Mouse (Mus musculus): ENCODE results near the gene Nt5c2. TPM values are rescaled to one million over a fixed set of nuclear protein-coding genes. Genes with fewer than 3 reads are reported as not detected.

Nt5c2 gene
- polyA plus RNA-seq, 1 experiment from 2014 or later, result 70.4 TPM

DNA sequence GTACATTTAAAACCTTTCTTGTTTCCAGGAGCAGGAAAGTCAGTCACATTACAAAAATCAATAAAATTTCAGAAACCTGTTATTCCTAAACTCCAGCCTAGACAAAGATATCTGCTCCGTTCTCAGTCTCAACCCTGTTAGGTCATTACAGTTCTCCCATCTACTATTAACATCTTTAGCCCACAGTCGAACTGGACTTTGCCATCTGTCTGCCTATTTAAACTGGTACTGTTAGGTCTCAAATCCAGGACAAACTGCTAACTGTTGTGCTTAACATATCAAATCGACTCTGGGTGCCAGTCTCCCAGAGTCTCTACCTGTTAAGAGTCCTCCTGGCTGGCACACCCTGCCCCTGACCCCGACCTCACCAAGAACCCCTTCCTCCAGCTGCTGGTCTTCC is 109.0 kb downstream of the Nt5c2 start:
- H3K4me1 ChIP-seq, result peaks cover 8% of the 10 kb centered on the region; the same call in 1 of the 2 replicates
- no peaks in the 10 kb centered on the region for H3K9me3 ChIP-seq
- no peaks in the 10 kb centered on the region for H3K27me3 ChIP-seq
- no peak overlapping the region for H3K9ac ChIP-seq
- peaks cover 4% of the 10 kb centered on the region; the same call in 1 of the 2 replicates for H3K36me3 ChIP-seq
- no peak for ATAC-seq (ENCODE audit: insufficient number of reproducible peaks, low FRiP score, low TSS enrichment, low read depth)
- H3K4me2 ChIP-seq, result no peak overlapping the region
- no peak overlapping the region for H3K4me3 ChIP-seq
- H3K27ac ChIP-seq, result no peak overlapping the region
- WGBS, result 83% methylated on average over 4 of the region's 4 CpGs

DNA sequence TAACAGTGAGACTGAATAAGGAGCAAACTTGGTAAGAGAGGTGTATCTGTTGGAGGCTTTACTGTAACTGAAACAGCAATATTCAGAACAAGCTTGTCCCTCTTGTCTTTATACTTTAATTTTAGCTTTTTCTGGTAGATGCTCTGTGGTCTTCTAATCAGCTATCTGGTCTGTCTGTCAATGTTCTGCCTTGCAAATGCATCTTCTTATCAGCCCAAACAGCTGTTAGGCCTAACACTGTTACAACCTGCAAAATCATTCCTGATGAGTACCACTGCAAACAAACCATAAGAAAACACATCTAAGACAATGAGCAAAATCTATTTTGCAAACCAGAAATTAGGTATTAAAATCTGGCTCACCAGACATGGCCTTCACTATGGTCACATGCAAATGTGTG is 109.6 kb downstream of the Nt5c2 start:
- Histone ChIP-seq H3K4me1 (peaks cover 8% of the 10 kb centered on the region; the same call in 1 of the 2 replicates), H3K27ac (no peak overlapping the region), H3K4me2 (no peak overlapping the region), H3K9ac (no peak overlapping the region), H3K27me3 (no peaks in the 10 kb centered on the region), H3K9me3 (no peaks in the 10 kb centered on the region), H3K36me3 (peaks cover 4% of the 10 kb centered on the region; the same call in 1 of the 2 replicates), H3K4me3 (no peak overlapping the region)
- no peak for ATAC-seq (ENCODE audit: insufficient number of reproducible peaks, low FRiP score, low TSS enrichment, low read depth)

DNA sequence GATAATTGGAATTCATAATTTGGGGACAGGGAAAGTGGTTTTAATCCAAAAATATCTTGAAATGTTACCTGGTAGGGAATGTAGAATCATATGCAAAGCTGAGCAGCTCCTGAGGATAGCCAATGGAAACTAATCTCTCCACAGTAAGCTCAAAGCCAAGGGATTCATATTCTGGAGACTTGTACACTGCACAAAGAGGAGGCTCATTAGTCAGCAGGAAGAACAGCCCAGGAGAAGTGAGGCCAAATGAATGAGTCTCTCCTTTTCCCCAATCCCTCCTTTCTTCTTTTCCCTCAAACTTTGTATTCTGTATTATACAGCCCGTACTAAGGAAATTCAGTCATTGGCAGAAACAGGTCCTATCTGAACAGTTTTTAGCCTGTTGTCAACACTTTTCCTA is 110.0 kb downstream of the Nt5c2 start:
- no peak overlapping the region for H3K27ac ChIP-seq
- H3K4me1 ChIP-seq, result peaks cover 8% of the 10 kb centered on the region; the same call in 1 of the 2 replicates
- no peaks in the 10 kb centered on the region for H3K9me3 ChIP-seq
- no peak for ATAC-seq (ENCODE audit: insufficient number of reproducible peaks, low FRiP score, low TSS enrichment, low read depth)
- H3K4me2 ChIP-seq, result no peak overlapping the region
- WGBS, result 95% methylated on average over 1 of the region's 1 CpGs
- no peak overlapping the region for H3K4me3 ChIP-seq
- no peaks in the 10 kb centered on the region for H3K27me3 ChIP-seq
- H3K36me3 ChIP-seq, result peaks cover 4% of the 10 kb centered on the region; the same call in 1 of the 2 replicates
- no peak overlapping the region for H3K9ac ChIP-seq

DNA sequence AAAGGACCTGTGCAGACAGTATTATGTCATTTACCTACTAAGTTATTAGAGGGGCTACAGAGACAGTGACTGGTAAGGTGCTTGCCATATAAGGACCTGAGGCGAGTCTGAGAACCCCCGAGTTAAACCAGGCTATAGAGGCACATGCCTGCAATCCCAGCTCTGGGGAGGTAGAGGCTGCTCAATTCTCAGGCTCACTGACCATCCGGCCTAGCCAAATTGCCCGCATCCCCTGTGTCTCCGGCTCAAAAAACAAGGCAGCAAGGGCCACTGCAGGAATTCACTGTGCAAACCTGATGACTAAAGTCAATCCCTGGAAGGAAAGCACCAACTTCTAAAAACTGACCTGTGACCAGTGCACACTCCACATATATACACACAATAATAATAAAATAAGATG is 111.6 kb downstream of the Nt5c2 start:
- no peaks in the 10 kb centered on the region for H3K9me3 ChIP-seq

DNA sequence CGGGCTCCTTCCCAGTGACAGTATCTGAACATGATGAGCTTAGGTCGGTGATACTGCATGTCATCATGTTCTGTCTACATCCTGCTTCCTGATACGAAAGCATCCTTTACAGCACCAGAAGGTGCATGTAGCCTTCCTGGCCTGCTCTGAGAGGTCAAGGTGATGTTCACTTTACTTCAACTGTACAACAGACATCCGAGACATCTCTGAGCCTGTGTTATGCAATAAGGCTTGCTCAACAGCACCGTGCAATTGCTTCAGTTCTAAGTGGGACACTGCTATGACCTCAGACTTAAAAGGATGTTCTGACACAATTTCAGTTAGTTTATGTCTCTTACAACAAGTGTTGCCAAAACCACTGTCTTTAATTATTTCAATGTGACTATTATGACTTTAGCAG is 113.6 kb downstream of the Nt5c2 start:
- no peaks in the 10 kb centered on the region for H3K9me3 ChIP-seq
- peaks cover 28% of the 10 kb centered on the region for H3K36me3 ChIP-seq
- no peak overlapping the region for H3K9ac ChIP-seq
- WGBS, result 86% methylated on average over 5 of the region's 5 CpGs
- no peak overlapping the region for H3K4me2 ChIP-seq
- no peaks in the 10 kb centered on the region for H3K27me3 ChIP-seq
- H3K4me1 ChIP-seq, result no peaks in the 10 kb centered on the region
- H3K27ac ChIP-seq, result no peak overlapping the region
- no peak overlapping the region for H3K4me3 ChIP-seq
- ATAC-seq (ENCODE audit: insufficient number of reproducible peaks, low FRiP score, low TSS enrichment, low read depth), result no peak

More for the DNA sequence above, 111.6 kb downstream of the Nt5c2 start:
- H3K4me3 ChIP-seq, result no peak overlapping the region
- H3K36me3 ChIP-seq, result peaks cover 14% of the 10 kb centered on the region
- H3K9ac ChIP-seq, result no peak overlapping the region
- no peak overlapping the region for H3K27ac ChIP-seq
- no peak for ATAC-seq (ENCODE audit: insufficient number of reproducible peaks, low FRiP score, low TSS enrichment, low read depth)
- no peaks in the 10 kb centered on the region for H3K4me1 ChIP-seq
- H3K4me2 ChIP-seq, result no peak overlapping the region
- WGBS, result 87% methylated on average over 5 of the region's 5 CpGs
- no peaks in the 10 kb centered on the region for H3K27me3 ChIP-seq

DNA sequence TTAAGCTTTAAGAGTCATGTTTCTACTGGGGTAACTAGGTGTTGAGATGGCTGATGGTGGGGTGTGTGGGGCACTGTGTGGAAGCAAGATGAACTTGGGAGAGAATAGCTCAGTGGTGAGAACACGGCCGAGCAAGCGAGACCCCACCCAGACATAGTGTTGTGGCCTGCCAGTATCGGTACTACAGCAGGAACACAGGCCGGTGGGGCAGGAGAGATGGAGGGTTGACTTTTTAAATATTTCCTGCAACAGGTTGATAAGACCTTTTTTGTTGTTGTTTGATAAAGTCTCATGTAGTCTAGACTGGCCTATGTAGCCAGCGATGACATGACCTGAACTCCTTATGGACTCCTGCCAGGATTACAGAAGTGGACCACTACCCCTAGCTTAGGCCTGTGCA is 114.2 kb downstream of the Nt5c2 start:
- Histone ChIP-seq H3K4me2 (no peak overlapping the region), H3K4me1 (no peaks in the 10 kb centered on the region), H3K36me3 (peaks cover 32% of the 10 kb centered on the region), H3K4me3 (no peak overlapping the region), H3K9me3 (no peaks in the 10 kb centered on the region), H3K27ac (no peak overlapping the region), H3K27me3 (no peaks in the 10 kb centered on the region), H3K9ac (no peak overlapping the region)
- 96% methylated on average over 6 of the region's 6 CpGs for WGBS
- ATAC-seq (ENCODE audit: insufficient number of reproducible peaks, low FRiP score, low TSS enrichment, low read depth), result no peak

DNA sequence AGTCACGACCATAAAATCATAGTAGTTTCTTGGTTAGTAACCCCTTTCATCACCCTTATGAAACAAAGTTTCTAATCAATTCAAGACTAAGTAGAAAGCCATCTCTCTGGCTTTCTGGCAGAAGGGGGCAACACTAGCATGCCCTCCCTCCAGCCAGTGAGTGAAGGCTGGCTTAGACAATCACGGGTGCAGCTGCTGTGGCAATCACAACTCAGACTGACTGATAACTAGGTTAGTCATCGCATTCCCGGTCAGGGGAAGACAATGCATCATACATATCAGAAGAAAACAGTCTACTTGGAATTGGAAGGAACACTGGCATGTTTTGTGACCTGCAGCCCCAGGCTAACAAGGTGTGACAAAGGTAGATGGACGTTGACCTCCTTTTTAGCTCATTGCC is 115.1 kb downstream of the Nt5c2 start:
- H3K27ac ChIP-seq, result no peak overlapping the region
- H3K4me1 ChIP-seq, result no peaks in the 10 kb centered on the region
- H3K9ac ChIP-seq, result no peak overlapping the region
- H3K27me3 ChIP-seq, result no peaks in the 10 kb centered on the region
- no peaks in the 10 kb centered on the region for H3K9me3 ChIP-seq
- H3K4me3 ChIP-seq, result no peak overlapping the region
- no peak overlapping the region for H3K4me2 ChIP-seq
- no peak for ATAC-seq (ENCODE audit: insufficient number of reproducible peaks, low FRiP score, low TSS enrichment, low read depth)
- 76% methylated on average over 5 of the region's 5 CpGs for WGBS
- H3K36me3 ChIP-seq, result peaks cover 35% of the 10 kb centered on the region

DNA sequence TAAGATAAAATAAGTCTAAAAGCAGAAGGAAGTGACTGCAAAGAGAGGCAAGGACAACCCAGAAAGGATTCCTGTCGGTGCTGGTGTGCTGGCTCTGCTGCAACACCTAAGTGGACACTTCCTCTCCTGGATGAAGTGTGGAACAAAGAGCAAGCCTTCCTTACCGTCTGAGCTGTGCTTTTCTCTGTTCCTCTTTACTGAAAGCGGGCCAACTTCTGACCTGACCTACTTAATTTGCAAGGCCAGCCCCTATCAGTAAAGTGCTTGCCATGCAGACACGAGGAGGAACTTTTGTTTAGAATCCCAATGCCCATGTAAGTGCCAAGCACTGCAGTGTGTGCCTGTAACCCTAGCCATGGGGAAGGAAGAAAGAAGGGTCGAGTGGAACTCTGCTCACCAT is 115.6 kb downstream of the Nt5c2 start:
- H3K4me1 ChIP-seq, result no peaks in the 10 kb centered on the region
- no peak for ATAC-seq (ENCODE audit: insufficient number of reproducible peaks, low FRiP score, low TSS enrichment, low read depth)
- H3K4me3 ChIP-seq, result no peak overlapping the region
- H3K36me3 ChIP-seq, result peaks cover 36% of the 10 kb centered on the region
- H3K27ac ChIP-seq, result no peak overlapping the region
- WGBS, result 65% methylated on average over 5 of the region's 5 CpGs
- H3K27me3 ChIP-seq, result no peaks in the 10 kb centered on the region
- no peaks in the 10 kb centered on the region for H3K9me3 ChIP-seq
- no peak overlapping the region for H3K9ac ChIP-seq
- no peak overlapping the region for H3K4me2 ChIP-seq

DNA sequence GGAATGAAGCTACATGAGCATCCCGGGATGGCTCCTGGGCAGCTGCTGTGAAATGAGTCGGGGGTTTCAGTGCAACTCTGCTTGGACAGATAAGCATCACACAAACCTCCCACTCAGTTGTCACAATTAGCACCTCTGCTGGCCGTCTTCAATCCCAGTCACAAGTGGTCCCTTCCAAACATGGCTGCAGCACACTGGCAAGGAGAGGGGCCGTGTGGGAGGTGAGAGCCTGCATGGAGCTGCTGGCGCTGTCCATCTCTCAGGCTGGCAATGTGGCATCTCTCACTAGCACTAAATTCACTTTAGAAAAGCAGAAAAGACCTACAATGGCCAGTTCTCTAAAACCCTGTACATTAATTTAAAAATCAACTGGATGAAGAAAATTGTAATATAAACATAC is 116.7 kb downstream of the Nt5c2 start:
- H3K27ac ChIP-seq, result no peak overlapping the region
- H3K4me3 ChIP-seq, result no peak overlapping the region
- no peaks in the 10 kb centered on the region for H3K27me3 ChIP-seq
- no peak for ATAC-seq (ENCODE audit: insufficient number of reproducible peaks, low FRiP score, low TSS enrichment, low read depth)
- no peaks in the 10 kb centered on the region for H3K9me3 ChIP-seq
- H3K4me1 ChIP-seq, result no peaks in the 10 kb centered on the region
- no peak overlapping the region for H3K9ac ChIP-seq
- WGBS, result 77% methylated on average over 5 of the region's 5 CpGs
- peaks cover 35% of the 10 kb centered on the region for H3K36me3 ChIP-seq
- no peak overlapping the region for H3K4me2 ChIP-seq

DNA sequence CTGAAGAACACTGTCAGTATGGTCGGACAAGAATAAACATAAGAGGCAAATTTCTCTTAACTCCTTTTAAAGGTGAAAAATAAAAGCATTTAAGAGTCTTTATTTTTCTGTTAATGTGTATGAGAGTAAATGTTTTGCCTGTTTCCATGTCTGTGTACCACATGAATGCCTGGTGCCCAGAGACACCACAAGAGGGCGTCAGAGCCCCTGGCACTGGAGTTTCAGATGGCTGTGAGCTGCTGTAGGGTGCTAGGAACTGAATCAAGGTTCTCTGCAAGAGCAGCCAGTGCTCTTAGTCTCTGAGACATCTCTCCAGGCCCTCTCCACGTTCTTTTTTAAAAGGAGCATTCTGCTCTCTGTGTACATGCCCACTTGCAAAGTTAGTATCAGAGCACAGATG is 117.8 kb downstream of the Nt5c2 start:
- peaks cover 44% of the 10 kb centered on the region for H3K36me3 ChIP-seq
- H3K9ac ChIP-seq, result no peak overlapping the region
- no peak overlapping the region for H3K27ac ChIP-seq
- H3K9me3 ChIP-seq, result no peaks in the 10 kb centered on the region
- no peak overlapping the region for H3K4me2 ChIP-seq
- H3K4me1 ChIP-seq, result no peaks in the 10 kb centered on the region
- no peak overlapping the region for H3K4me3 ChIP-seq
- no peaks in the 10 kb centered on the region for H3K27me3 ChIP-seq
- ATAC-seq (ENCODE audit: insufficient number of reproducible peaks, low FRiP score, low TSS enrichment, low read depth), result no peak
- 84% methylated on average over 3 of the region's 3 CpGs for WGBS

DNA sequence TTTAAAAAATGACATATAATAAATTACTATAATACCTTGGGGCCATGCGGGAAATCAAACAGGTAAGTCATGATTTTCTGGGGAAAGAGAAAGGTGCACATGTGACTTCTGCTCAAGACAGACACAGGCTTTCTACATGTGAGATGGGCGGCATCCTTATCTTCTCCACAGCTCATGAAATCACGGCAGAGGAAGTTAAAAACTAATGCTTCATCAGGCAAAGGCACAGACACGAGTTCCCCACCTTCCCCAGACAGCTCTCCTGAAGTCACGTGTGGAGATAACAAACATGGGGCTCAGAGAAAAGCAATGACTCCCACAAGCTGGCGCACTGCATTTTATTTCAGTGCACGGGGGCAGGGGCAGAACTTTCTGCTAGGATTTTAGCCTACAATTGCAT is 121.5 kb downstream of the Nt5c2 start:
- H3K4me3 ChIP-seq, result no peak overlapping the region
- no peak overlapping the region for H3K9ac ChIP-seq
- no peaks in the 10 kb centered on the region for H3K9me3 ChIP-seq
- no peak overlapping the region for H3K27ac ChIP-seq
- H3K4me2 ChIP-seq, result no peak overlapping the region
- no peak for ATAC-seq (ENCODE audit: insufficient number of reproducible peaks, low FRiP score, low TSS enrichment, low read depth)
- H3K27me3 ChIP-seq, result no peaks in the 10 kb centered on the region
- peaks cover 70% of the 10 kb centered on the region for H3K36me3 ChIP-seq
- no peaks in the 10 kb centered on the region for H3K4me1 ChIP-seq
- WGBS, result 91% methylated on average over 7 of the region's 7 CpGs

DNA sequence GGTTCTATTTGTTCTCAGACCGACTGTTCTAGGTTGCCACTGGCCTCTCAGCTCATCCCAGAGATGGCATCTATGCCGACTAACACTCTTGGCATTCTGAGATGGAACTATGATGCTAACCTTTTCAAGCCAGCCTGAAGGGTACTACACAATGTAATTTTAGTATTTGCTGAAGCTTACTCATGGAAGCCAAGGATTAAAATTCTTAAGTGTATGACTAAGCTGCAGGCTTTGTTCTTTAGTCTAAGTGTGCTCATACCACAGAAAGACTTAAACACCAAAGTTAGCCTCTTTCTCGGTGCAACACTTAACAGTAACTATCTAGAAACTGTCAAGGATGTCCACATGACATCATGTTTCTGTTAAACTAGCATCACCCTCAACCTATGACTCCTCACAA is 122.1 kb downstream of the Nt5c2 start:
- Histone ChIP-seq H3K27ac (no peak overlapping the region), H3K4me1 (no peaks in the 10 kb centered on the region), H3K9me3 (no peaks in the 10 kb centered on the region), H3K4me2 (no peak overlapping the region), H3K36me3 (peaks cover 70% of the 10 kb centered on the region), H3K4me3 (no peak overlapping the region), H3K27me3 (no peaks in the 10 kb centered on the region), H3K9ac (no peak overlapping the region)
- no peak for ATAC-seq (ENCODE audit: insufficient number of reproducible peaks, low FRiP score, low TSS enrichment, low read depth)
- WGBS, result 88% methylated on average over 3 of the region's 3 CpGs

DNA sequence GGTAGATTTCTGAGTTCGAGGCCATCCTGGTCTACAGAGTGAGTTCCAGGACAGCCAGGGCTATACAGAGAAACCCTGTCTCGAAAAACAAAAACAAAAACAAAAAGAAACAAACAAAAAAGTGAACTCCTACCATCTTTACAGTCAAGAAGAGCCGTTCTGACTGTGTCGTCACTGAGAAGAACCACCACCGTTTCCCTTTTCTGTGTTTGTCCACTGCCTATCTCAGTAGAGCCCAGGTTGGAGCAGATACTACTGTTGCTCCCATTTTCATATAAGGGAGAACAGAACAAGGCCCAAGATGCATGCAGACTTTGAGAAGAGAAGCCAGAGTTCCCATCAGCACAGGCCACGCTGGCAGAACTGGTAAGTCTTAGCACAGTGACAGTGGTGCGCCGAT is 124.3 kb downstream of the Nt5c2 start:
- Histone ChIP-seq H3K9ac (no peak overlapping the region), H3K4me3 (no peak overlapping the region), H3K27ac (no peak overlapping the region), H3K4me2 (no peak overlapping the region), H3K27me3 (no peaks in the 10 kb centered on the region), H3K4me1 (no peaks in the 10 kb centered on the region), H3K9me3 (no peaks in the 10 kb centered on the region), H3K36me3 (peaks cover 77% of the 10 kb centered on the region)
- WGBS, result 93% methylated on average over 8 of the region's 8 CpGs
- no peak for ATAC-seq (ENCODE audit: insufficient number of reproducible peaks, low FRiP score, low TSS enrichment, low read depth)

All from limb, embryonic 15.5 days (tissue).